Mouse (Mus musculus) C2C12 (cell line): Measurements from ENCODE around the gene Nrf1. TPM values are rescaled to one million over a fixed set of nuclear protein-coding genes. Genes with fewer than 3 reads are reported as not detected.

ENCODE experiments used
- H3K27me3 ChIP-seq: one replicate; pipeline ENCODE4 v1.6.1; 2011; ENCODE audit not compliant: control insufficient read depth, insufficient read depth, insufficient read length
- H3K36me3 ChIP-seq: one replicate; pipeline ENCODE4 v1.6.1; 2011; ENCODE audit not compliant: control insufficient read depth, insufficient read depth
- H3K4me3 ChIP-seq: one replicate; pipeline ENCODE4 v1.5.1; 2011; ENCODE audit warnings: mild to moderate bottlenecking, control low read depth; ENCODE audit not compliant: poor library complexity, insufficient read depth, severe bottlenecking
- H3K79me2 ChIP-seq: one replicate; pipeline ENCODE4 v1.6.1; 2011; ENCODE audit not compliant: control insufficient read depth, insufficient read depth
- H3K79me3 ChIP-seq: one replicate; pipeline ENCODE4 v1.6.1; 2011; ENCODE audit warnings: low read depth, control low read depth
- H3ac ChIP-seq: one replicate; pipeline ENCODE3; 2011; ENCODE audit warnings: low read depth; ENCODE audit not compliant: control insufficient read depth, insufficient read length
- CEBPB ChIP-seq: IDR thresholded peaks from one replicate; pipeline ENCODE4 v1.6.1; 2011; ENCODE audit warnings: low read depth, mild to moderate bottlenecking, control low read depth, moderate library complexity
- CTCF ChIP-seq: IDR thresholded peaks from one replicate; pipeline ENCODE4 v1.5.1; 2011; ENCODE audit not compliant: control insufficient read depth, insufficient read depth, insufficient read length
- FOSL1 ChIP-seq: IDR thresholded peaks from one replicate; pipeline ENCODE4 v1.8.0; 2011; ENCODE audit warnings: mild to moderate bottlenecking, low read length; ENCODE audit not compliant: poor library complexity, insufficient read depth, severe bottlenecking
- MAX ChIP-seq: IDR thresholded peaks from one replicate; pipeline ENCODE4 v1.6.1; 2011; ENCODE audit warnings: mild to moderate bottlenecking, control low read depth
- MYOD1 ChIP-seq: IDR thresholded peaks from one replicate; pipeline ENCODE4 v1.6.1; 2011; ENCODE audit warnings: low read depth; ENCODE audit not compliant: control insufficient read depth, insufficient read length
- MYOG ChIP-seq: IDR thresholded peaks from one replicate; pipeline ENCODE4 v1.6.1; 2011; ENCODE audit not compliant: control insufficient read depth, insufficient read length; ENCODE audit errors: extremely low read depth
- USF1 ChIP-seq: IDR thresholded peaks from one replicate; pipeline ENCODE4 v1.6.1; 2011; ENCODE audit warnings: low read depth, mild to moderate bottlenecking, control low read depth, moderate library complexity
- polyA plus RNA-seq: library from polyadenylated mRNA; unstranded; fragments of >200 nt; fragmentation: generic; extraction: Trizol; gene quantifications from one replicate; pipeline ENCODE4 v1.2.1, GENCODE M21; 2012; ENCODE audit warnings: missing spikeins

The Nrf1 gene
- polyA plus RNA-seq, 1 experiment: 33.7 TPM

DNA sequence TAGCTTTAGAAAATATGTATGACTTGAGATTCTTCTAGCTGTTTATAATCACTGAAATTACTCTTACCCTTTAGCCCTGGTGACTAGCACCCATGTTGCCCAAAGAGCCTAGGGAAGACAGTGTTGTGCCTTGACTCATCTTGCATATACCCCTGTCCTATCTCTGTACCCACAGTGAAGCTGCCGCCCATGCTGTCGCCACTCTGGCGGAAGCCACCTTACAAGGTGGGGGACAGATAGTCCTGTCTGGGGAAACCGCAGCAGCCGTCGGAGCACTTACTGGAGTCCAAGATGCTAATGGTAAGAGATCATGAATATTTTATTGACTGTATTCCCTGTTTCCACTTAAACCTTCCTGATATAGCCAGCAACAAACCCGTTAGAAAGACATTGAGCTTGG, 78.3 kb downstream of the Nrf1 start:
- no peak for TF ChIP-seq CEBPB
- TF ChIP-seq MAX: no peak
- no peak for TF ChIP-seq USF1
- TF ChIP-seq FOSL1: no peak
- no peak for TF ChIP-seq MYOG
- TF ChIP-seq MYOD1: no peak
- no peak for TF ChIP-seq CTCF
- Histone ChIP-seq H3K36me3 (peaks cover 49% of the 10 kb centered on the region), H3K79me3 (no peaks in the 10 kb centered on the region), H3K4me3 (no peak overlapping the region), H3K79me2 (no peaks in the 10 kb centered on the region), H3ac (no peak overlapping the region), H3K27me3 (no peaks in the 10 kb centered on the region)

DNA sequence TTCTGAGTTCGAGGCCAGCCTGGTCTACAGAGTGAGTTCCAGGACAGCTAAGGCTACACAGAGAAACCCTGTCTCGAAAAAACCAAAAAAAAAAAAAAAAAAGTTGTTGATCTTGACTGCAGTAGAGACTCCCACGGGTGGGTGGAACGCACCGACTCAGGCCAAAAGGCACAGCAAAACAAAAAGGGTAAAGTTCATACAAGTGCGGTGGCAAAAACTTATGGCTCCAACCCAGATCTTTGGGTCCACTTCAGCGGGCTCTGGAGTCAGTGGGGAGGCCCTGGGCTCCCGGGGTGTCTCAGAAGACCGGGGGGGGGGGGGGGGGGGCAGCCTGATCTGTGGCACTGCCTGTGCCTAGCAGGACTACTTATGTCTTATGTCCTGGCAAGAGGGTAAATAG, 79.0 kb downstream of the Nrf1 start:
- no peak for TF ChIP-seq MAX
- no peak for TF ChIP-seq CTCF
- no peak for TF ChIP-seq MYOG
- TF ChIP-seq MYOD1: no peak
- TF ChIP-seq FOSL1: no peak
- TF ChIP-seq USF1: no peak
- no peak for TF ChIP-seq CEBPB
- Histone ChIP-seq H3K27me3 (no peaks in the 10 kb centered on the region), H3K4me3 (no peak overlapping the region), H3K79me2 (no peaks in the 10 kb centered on the region), H3K79me3 (no peaks in the 10 kb centered on the region), H3ac (no peak overlapping the region), H3K36me3 (peaks cover 45% of the 10 kb centered on the region)

DNA sequence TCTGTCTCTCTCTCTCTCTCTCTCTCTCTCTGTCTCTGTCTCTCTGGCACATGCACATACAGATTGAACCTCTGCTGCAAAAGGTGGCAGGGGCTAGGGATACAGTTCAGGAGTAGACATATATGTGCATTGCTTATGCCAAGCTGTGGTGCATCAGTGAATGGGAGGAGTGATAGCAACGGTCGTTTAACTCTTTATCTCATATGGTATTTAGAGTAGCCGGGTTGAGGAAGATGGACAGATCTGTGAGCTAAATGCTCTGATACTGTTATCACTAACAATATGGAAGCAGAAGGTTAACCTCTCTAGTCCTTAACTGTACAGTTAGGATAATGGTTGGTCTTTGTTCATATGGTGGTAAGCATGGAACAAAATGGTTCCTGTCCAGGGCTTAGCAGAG, 84.6 kb downstream of the Nrf1 start:
- H3K79me2 ChIP-seq: no peaks in the 10 kb centered on the region
- no peaks in the 10 kb centered on the region for H3K27me3 ChIP-seq
- no peaks in the 10 kb centered on the region for H3K79me3 ChIP-seq
- no peak for TF ChIP-seq FOSL1
- no peak for TF ChIP-seq MYOG
- TF ChIP-seq MYOD1: no peak
- TF ChIP-seq CTCF: no peak
- peaks cover 37% of the 10 kb centered on the region for H3K36me3 ChIP-seq
- no peak overlapping the region for H3ac ChIP-seq
- no peak overlapping the region for H3K4me3 ChIP-seq

DNA sequence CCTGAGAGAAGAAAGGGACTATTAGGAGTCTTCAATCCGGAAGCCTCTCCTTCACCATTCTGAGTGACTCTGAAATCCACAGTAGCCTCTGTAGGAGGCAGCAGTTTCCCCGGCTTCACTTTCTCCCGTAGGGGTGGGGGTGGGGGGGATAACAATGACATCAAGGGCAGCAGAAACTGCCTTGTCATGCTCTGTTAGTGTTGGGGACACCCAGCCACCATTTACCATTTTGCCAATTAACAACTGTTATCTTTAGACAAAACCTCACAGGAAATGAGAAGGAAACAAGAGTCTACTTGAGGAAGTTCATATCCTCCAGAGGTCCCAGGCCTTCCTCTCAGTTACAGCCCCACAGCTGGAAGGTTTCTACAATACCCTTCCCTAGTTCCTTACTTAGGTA, 87.8 kb downstream of the Nrf1 start:
- Histone ChIP-seq H3K27me3 (no peaks in the 10 kb centered on the region), H3K4me3 (no peak overlapping the region), H3ac (no peak overlapping the region), H3K79me2 (no peaks in the 10 kb centered on the region), H3K79me3 (no peaks in the 10 kb centered on the region), H3K36me3 (peaks cover 32% of the 10 kb centered on the region)
- TF ChIP-seq FOSL1: no peak
- no peak for TF ChIP-seq CEBPB
- TF ChIP-seq CTCF: no peak
- no peak for TF ChIP-seq MYOD1
- TF ChIP-seq MAX: no peak

DNA sequence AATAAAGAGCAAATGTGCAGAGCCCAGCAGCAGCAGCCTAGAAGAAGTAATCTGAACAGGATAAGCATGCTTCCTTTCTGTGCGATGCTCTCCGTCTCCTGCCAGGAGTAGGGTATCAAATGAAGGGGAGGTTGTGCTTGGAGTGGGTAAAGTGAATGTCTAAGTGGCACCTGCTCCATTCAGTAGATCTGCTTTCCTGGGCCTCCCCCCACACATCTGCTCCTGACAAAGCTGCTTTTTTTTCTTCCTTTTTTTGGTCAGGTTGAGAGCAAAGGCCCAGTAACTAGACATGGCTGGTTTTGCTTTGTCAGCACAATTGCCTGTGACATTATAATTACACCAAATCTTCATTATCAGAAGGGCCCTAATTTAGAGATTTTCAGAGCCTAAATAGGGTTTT, 89.4 kb downstream of the Nrf1 start:
- no peak overlapping the region for H3K4me3 ChIP-seq
- TF ChIP-seq MYOD1 (no peak), FOSL1 (no peak), MAX (no peak), CEBPB (no peak), MYOG (no peak), USF1 (no peak), CTCF (no peak)
- no peaks in the 10 kb centered on the region for H3K79me3 ChIP-seq
- H3K27me3 ChIP-seq: no peaks in the 10 kb centered on the region
- peaks cover 29% of the 10 kb centered on the region for H3K36me3 ChIP-seq
- no peaks in the 10 kb centered on the region for H3K79me2 ChIP-seq
- H3ac ChIP-seq: no peak overlapping the region

DNA sequence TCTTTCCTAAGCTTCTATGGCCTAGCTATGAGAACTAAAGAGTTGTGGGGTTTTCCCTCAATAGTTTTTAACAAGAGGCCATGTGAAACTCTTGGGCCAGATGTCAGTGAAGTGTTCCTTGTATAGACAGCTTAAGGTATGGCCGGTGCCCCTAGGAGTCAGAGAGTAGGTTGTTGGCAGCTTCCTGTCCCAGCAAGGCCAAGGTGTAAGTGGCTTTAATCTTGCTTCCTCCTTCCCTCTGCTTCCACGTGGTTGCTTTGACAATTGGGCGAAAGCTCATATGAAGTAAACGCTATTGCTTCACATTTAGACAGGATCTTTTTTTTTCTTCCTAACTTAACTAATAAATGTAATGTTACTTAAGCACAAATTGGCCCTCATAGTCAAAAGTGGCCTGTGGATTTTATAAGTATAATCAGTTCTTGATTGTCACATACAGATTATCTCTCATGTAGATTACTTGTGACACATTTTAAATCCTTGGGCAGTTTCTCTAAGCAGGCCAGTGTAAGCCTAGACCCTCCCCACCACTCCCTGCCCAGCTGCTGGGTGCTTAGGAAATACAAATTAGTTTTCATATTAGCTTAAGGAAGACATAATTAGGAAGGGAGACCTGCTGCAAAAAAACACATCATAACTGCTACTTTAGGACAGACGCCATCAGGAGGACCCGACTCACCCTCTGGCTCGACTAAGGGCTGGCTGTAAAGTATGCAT, 91.7 kb downstream of the Nrf1 start:
- Histone ChIP-seq H3K79me3 (no peaks in the 10 kb centered on the region), H3ac (no peak overlapping the region), H3K36me3 (peaks cover 21% of the 10 kb centered on the region), H3K27me3 (no peaks in the 10 kb centered on the region), H3K4me3 (no peak overlapping the region), H3K79me2 (no peaks in the 10 kb centered on the region)
- TF ChIP-seq MYOG (no peak), USF1 (no peak), FOSL1 (no peak), MAX (no peak), CEBPB (no peak), MYOD1 (no peak), CTCF (no peak)
